Mouse (Mus musculus): ENCODE measurements at regions not wholly inside any gene's neighbourhood (a gene's known extent, or its start where the extent isn't known, plus 50 kb on each side); places are given as distances from the start of the nearest gene placed in this dataset.

GRCm38 (mm10) chr12:54398080-54398479 is 194.4 kb upstream of the Egln3 start:
- Histone ChIP-seq H3K4me1 (ENCODE audit: control insufficient read depth, insufficient read depth, low read length) (0 out of 2 replicates have a peak, but pooled peaks cover 7% of the 10 kb centered on the region), H3K4me3 (replicated peaks; ENCODE audit: low read length) (no peak overlapping the region), H3K9me3 (ENCODE audit: control insufficient read depth, low read length) (no peaks in the 10 kb centered on the region), H3K4me2 (replicated peaks; ENCODE audit: low read depth, low read length, severe bottlenecking) (no peak overlapping the region), H3K9ac (ENCODE audit: low read depth, low read length, severe bottlenecking) (no peak overlapping the region), H3K27me3 (ENCODE audit: control insufficient read depth, insufficient read depth, low read length) (no peaks in the 10 kb centered on the region), H3K36me3 (ENCODE audit: control insufficient read depth, insufficient read depth, low read length) (no peaks in the 10 kb centered on the region), H3K27ac (replicated peaks; ENCODE audit: low read depth, low read length) (no peak overlapping the region)
- no peak for TF ChIP-seq POLR2A (IDR thresholded peaks at IDR 0.05; ENCODE audit: borderline replicate concordance, extremely low read depth, insufficient read depth, insufficient read length)
- ATAC-seq (ENCODE audit: low FRiP score, low read depth) (no peak), DNase-seq (ENCODE audit: low spot score) (no peak)
- WGBS: 42% methylated on average over 6 of the region's 6 CpGs

DNA sequence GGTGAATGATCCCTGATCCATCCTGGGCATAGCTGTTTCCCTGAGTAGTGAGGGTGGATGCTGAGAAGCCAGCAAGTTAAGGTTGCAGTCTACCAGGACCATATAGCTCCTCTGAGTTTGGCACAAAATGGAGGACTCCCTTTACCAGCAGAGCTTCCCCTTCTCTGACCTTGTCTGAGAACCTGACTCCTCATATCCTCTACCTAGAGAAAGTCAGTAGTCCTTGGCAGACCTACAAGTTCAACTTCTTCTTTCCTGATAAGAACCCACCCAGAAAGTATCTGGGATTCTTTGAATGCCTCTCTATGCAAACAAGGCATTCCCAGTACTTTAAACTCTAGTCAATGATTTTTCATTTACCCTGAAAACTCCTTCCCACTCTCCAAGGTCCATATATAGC is 193.3 kb upstream of the Egln3 start:
- H3K4me2 ChIP-seq (replicated peaks; ENCODE audit: low read depth, low read length, severe bottlenecking): no peak overlapping the region
- no peak for TF ChIP-seq POLR2A (IDR thresholded peaks at IDR 0.05; ENCODE audit: borderline replicate concordance, extremely low read depth, insufficient read depth, insufficient read length)
- H3K9me3 ChIP-seq (ENCODE audit: control insufficient read depth, low read length): no peaks in the 10 kb centered on the region
- DNase-seq (ENCODE audit: low spot score) (no peak), ATAC-seq (ENCODE audit: low FRiP score, low read depth) (no peak)
- H3K4me1 ChIP-seq (ENCODE audit: control insufficient read depth, insufficient read depth, low read length): 0 out of 2 replicates have a peak, but pooled peaks cover 7% of the 10 kb centered on the region
- no peak overlapping the region for H3K4me3 ChIP-seq (replicated peaks; ENCODE audit: low read length)
- H3K27ac ChIP-seq (replicated peaks; ENCODE audit: low read depth, low read length): no peak overlapping the region
- no peaks in the 10 kb centered on the region for H3K27me3 ChIP-seq (ENCODE audit: control insufficient read depth, insufficient read depth, low read length)
- H3K9ac ChIP-seq (ENCODE audit: low read depth, low read length, severe bottlenecking): no peak overlapping the region
- H3K36me3 ChIP-seq (ENCODE audit: control insufficient read depth, insufficient read depth, low read length): no peaks in the 10 kb centered on the region

DNA sequence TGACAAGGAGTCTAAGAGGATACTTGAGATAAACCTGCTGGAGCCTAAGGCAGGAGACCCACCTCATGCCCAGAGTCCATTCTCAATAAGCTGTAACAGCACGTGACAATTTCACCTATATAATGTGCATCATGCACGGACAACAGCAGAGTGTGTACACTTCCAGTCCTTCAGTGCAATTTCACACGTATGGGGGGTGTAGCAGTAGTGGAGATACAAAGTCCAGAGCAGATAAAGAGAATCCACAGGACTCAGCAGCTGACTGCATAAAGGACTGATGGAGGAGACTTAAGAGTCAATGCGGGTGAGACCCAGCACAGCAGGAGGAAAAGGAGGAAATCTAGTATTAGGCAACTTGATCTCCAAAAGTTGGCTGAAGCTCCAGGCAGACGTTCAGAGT is 192.7 kb upstream of the Egln3 start:
- Histone ChIP-seq H3K9me3 (ENCODE audit: control insufficient read depth, low read length) (no peaks in the 10 kb centered on the region), H3K4me3 (replicated peaks; ENCODE audit: low read length) (no peak overlapping the region), H3K9ac (ENCODE audit: low read depth, low read length, severe bottlenecking) (no peak overlapping the region), H3K4me2 (replicated peaks; ENCODE audit: low read depth, low read length, severe bottlenecking) (no peak overlapping the region), H3K4me1 (ENCODE audit: control insufficient read depth, insufficient read depth, low read length) (0 out of 2 replicates have a peak, but pooled peaks cover 7% of the 10 kb centered on the region), H3K27me3 (ENCODE audit: control insufficient read depth, insufficient read depth, low read length) (no peaks in the 10 kb centered on the region), H3K36me3 (ENCODE audit: control insufficient read depth, insufficient read depth, low read length) (no peaks in the 10 kb centered on the region), H3K27ac (replicated peaks; ENCODE audit: low read depth, low read length) (no peak overlapping the region)
- TF ChIP-seq POLR2A (IDR thresholded peaks at IDR 0.05; ENCODE audit: borderline replicate concordance, extremely low read depth, insufficient read depth, insufficient read length): no peak
- no peak for ATAC-seq (ENCODE audit: low FRiP score, low read depth)
- WGBS: 73% methylated on average over 5 of the region's 5 CpGs
- no peak for DNase-seq (ENCODE audit: low spot score)

DNA sequence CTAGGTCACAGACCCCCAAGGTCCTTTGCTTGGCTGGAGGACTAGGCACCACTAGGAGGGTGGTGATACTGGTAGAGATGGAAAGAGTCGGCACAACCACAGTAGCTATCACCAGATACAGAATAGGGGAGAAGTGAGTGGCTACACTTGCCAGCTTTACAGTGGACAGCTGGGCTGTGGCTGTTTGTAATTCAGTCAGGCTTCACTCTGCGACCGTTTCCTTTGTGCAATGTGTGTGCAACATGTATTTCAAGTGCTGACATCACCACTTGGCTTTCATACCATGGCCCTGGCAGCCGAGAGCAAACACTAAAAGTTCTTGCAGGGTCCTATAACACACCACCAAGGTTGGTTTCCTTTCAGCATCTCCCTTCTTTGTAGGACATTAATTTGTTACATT is 181.7 kb upstream of the Egln3 start:
- ATAC-seq (ENCODE audit: low FRiP score, low read depth): peak; percentile 53; the same call in 1 of the 2 replicates
- 24% methylated on average over 4 of the region's 4 CpGs for WGBS

DNA sequence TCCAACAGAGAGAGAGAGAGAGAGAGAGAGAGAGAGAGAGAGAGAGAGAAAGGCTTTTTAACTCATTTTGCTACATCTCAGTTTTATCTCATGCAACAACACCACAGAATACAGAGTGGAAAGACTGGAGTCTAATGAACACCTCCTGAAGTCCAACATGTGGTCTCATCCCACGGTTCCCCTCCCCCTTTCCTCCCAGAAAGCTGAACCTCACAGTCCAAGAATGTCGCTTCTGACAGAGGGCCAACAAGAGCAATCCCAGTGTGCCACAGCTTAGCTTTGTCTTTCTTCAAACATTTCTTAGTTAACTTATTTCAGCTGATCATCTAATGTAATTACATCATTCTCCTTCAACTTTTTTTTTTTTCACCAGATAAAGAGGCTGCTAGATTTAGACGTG is 180.5 kb upstream of the Egln3 start:
- peak; percentile 44 for DNase-seq (ENCODE audit: low spot score)
- no peak for TF ChIP-seq POLR2A (IDR thresholded peaks at IDR 0.05; ENCODE audit: borderline replicate concordance, extremely low read depth, insufficient read depth, insufficient read length)

More for the DNA sequence above, 181.7 kb upstream of the Egln3 start:
- no peaks in the 10 kb centered on the region for H3K36me3 ChIP-seq (ENCODE audit: control insufficient read depth, insufficient read depth, low read length)
- TF ChIP-seq POLR2A (IDR thresholded peaks at IDR 0.05; ENCODE audit: borderline replicate concordance, extremely low read depth, insufficient read depth, insufficient read length): no peak
- peak; percentile 69 for DNase-seq (ENCODE audit: low spot score)
- H3K9ac ChIP-seq (ENCODE audit: low read depth, low read length, severe bottlenecking): no peak overlapping the region
- H3K4me3 ChIP-seq (replicated peaks; ENCODE audit: low read length): no peak overlapping the region
- H3K4me1 ChIP-seq (ENCODE audit: control insufficient read depth, insufficient read depth, low read length): peaks cover 4% of the 10 kb centered on the region; the same call in 1 of the 2 replicates
- H3K9me3 ChIP-seq (ENCODE audit: control insufficient read depth, low read length): no peaks in the 10 kb centered on the region
- H3K4me2 ChIP-seq (replicated peaks; ENCODE audit: low read depth, low read length, severe bottlenecking): no peak overlapping the region
- 0 out of 2 replicates have a peak overlapping the region, but pooled peaks have one; percentile 22 for H3K27ac ChIP-seq (replicated peaks; ENCODE audit: low read depth, low read length)
- no peaks in the 10 kb centered on the region for H3K27me3 ChIP-seq (ENCODE audit: control insufficient read depth, insufficient read depth, low read length)

DNA sequence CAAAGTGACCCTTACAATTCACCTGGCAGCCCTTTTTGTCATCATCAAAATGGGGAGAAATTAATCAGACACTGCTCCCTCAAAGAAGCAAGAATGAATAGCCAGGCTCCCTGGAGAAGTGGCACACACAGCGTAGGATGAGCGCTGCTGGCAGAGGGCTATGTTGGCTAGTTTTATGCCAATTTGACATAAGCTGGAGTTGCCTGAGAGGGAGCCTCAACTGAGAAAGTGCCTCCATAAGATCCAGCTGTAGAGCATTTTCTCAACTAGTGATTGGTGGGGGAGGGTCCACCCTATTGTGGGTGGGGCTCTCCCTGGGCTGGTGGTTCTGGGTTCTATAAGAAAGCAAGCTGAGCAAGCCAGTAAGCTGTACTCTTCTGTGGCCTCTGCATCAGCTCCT is 179.3 kb upstream of the Egln3 start:
- no peak for ATAC-seq (ENCODE audit: low FRiP score, low read depth)
- Histone ChIP-seq H3K4me3 (replicated peaks; ENCODE audit: low read length) (no peak overlapping the region), H3K9ac (ENCODE audit: low read depth, low read length, severe bottlenecking) (no peak overlapping the region), H3K27ac (replicated peaks; ENCODE audit: low read depth, low read length) (no peak overlapping the region), H3K9me3 (ENCODE audit: control insufficient read depth, low read length) (no peaks in the 10 kb centered on the region), H3K27me3 (ENCODE audit: control insufficient read depth, insufficient read depth, low read length) (no peaks in the 10 kb centered on the region), H3K36me3 (ENCODE audit: control insufficient read depth, insufficient read depth, low read length) (no peaks in the 10 kb centered on the region), H3K4me2 (replicated peaks; ENCODE audit: low read depth, low read length, severe bottlenecking) (no peak overlapping the region), H3K4me1 (ENCODE audit: control insufficient read depth, insufficient read depth, low read length) (peaks cover 4% of the 10 kb centered on the region; the same call in 1 of the 2 replicates)
- no peak for DNase-seq (ENCODE audit: low spot score)
- WGBS: 100% methylated on average over 2 of the region's 2 CpGs
- no peak for TF ChIP-seq POLR2A (IDR thresholded peaks at IDR 0.05; ENCODE audit: borderline replicate concordance, extremely low read depth, insufficient read depth, insufficient read length)

More for the DNA sequence above, 180.5 kb upstream of the Egln3 start:
- Histone ChIP-seq H3K4me2 (replicated peaks; ENCODE audit: low read depth, low read length, severe bottlenecking) (no peak overlapping the region), H3K36me3 (ENCODE audit: control insufficient read depth, insufficient read depth, low read length) (no peaks in the 10 kb centered on the region), H3K9ac (ENCODE audit: low read depth, low read length, severe bottlenecking) (no peak overlapping the region), H3K27ac (replicated peaks; ENCODE audit: low read depth, low read length) (no peak overlapping the region), H3K27me3 (ENCODE audit: control insufficient read depth, insufficient read depth, low read length) (no peaks in the 10 kb centered on the region), H3K4me1 (ENCODE audit: control insufficient read depth, insufficient read depth, low read length) (peaks cover 4% of the 10 kb centered on the region; the same call in 1 of the 2 replicates), H3K9me3 (ENCODE audit: control insufficient read depth, low read length) (no peaks in the 10 kb centered on the region), H3K4me3 (replicated peaks; ENCODE audit: low read length) (no peak overlapping the region)
- WGBS: 49% methylated on average over 3 of the region's 3 CpGs
- no peak for ATAC-seq (ENCODE audit: low FRiP score, low read depth)

All from limb, embryonic 14.5 days (tissue).